Mouse (Mus musculus): ENCODE results near the gene Tnfrsf1a. TPM values are rescaled to one million over a fixed set of nuclear protein-coding genes. Genes with fewer than 3 reads are reported as not detected.

Gene Tnfrsf1a
- total RNA-seq, 1 experiment from 2014 or later, result 220 TPM

- DNase-seq, result peak; percentile 58
These were observed 36.2 kb downstream of the Tnfrsf1a start for GRCm38 (mm10) chr6:125385066-125385974.

- DNase-seq, result no peak
These were observed 36.9 kb downstream of the Tnfrsf1a start for GRCm38 (mm10) chr6:125386080-125386479.

DNA sequence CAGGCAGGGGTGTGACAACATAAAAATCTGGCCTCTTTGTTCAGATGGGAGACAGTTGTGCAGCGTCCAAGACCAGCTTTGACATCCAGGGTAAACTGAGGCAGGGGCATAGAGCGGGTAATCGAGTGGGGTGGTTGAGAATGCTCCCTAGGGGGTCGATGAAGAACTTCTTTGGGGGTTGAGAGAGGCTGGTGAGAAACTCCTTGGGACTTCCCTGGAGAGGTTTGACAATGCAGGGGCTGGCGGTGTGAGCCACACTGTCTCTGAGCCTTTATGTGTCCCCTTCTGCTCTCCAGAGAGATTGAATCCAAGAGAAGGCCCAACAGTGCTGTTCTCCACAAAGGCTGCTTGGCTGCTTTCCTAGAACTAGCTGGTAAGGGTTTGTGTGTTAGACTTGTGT lies 40.7 kb downstream of the Tnfrsf1a start:
- DNase-seq, result no peak

GRCm38 (mm10) chr6:125405461-125406382 lies 56.6 kb downstream of the Tnfrsf1a start:
- DNase-seq, result no peak

DNA sequence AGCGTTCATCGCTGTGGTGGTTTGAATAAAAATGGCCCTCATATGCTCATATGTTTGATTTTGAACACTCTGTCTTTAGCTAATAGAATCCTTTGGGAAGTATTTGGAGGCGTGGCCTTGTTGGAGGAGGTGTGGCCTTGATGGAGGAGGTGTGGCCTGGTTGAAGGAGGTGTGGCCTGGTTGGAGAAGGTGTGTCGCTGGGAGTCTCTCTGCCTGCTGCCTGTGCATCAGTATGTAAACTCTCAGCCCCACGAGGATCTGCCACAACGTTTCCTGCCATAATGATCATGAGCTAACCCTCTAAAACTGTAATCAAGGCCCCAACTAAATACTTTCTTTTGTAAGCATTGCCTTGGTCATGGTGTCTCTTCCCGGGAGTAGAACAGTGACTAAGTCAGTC lies 58.1 kb downstream of the Tnfrsf1a start:
- DNase-seq, result no peak

DNA sequence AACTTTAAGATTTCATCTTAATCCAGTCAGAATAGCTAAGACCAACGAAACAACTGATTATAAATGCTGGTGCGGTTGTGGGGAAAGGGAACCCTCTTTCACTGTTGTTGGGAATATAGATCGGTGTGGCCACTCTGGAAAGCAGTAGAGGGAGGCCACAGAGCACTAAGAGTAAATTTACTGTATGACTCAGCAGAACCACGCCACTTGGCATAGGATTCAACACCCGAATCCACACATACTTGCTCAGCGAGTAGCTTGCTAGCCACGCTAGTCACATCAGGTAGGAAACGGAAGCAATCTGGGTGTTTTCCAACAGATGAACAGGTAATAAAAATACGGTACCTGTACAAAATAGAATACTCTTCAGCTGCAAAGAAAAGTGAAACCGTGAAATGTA lies 58.5 kb downstream of the Tnfrsf1a start:
- no peak for DNase-seq

GRCm38 (mm10) chr6:125410551-125410950 lies 61.4 kb downstream of the Tnfrsf1a start:
- no peak for DNase-seq

DNA sequence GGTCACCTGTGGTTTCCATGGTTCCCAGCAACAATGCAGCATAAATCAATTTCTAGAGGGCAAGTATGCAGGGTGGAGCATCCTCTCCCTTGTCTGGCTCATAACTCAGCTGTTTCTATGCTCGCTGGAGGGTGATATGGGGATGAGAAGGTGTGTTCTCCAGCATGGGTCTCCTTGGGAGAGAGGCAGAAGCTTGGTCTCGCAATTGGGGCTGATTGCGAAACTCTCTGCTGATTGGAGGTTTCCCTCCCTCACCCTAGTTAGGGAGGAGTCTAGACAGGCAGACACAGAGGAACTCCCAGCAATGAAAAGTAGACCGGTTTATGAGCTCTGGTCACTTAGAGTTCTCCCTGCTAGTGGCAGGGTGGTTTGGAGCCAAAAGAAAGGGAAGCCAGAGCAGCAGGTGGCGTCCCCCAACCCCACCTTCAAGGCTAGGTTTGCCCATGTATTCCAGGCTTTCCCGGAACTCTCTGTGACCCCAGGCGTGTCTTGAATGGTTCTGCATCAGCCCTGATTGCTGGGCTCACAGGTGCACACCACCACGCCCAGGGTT lies 61.9 kb downstream of the Tnfrsf1a start:
- DNase-seq, result peak; percentile 51

DNA sequence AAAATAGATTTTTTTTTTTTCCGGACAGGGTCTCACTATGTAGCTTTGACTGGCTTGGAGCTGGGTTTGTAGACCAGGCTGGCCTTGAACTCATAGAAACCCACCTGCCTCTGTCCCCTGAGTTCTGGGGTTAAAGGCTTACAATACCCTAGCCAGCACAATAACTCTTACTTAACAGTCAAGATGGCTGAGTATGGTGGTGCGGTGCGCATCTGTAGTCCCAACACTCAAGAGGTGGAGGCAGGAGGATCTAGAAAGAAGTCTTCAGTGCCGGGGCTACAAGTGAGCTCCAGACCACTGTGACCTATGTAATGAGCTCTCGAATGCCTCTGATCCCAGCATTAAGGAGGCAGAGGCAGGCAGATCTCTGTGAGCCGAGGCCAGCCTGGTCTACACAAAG lies 62.5 kb downstream of the Tnfrsf1a start:
- no peak for DNase-seq

Other genes starting within 250 kb of the Tnfrsf1a start
- 47.0 and 53.7 TPM in 2 replicates for gene Nop2, start 217.5 kb upstream of the Tnfrsf1a start, total RNA-seq (2021)
- 18.6 and 25.0 TPM in 2 replicates for gene Iffo1, start 204.1 kb upstream of the Tnfrsf1a start, total RNA-seq (2021)
- gene Gapdh, start 182.9 kb upstream of the Tnfrsf1a start, total RNA-seq (2021), result 1,705 and 1,924 TPM in 2 replicates
- gene Ncapd2, start 157.7 kb upstream of the Tnfrsf1a start, total RNA-seq (2021), result 43.2 and 45.2 TPM in 2 replicates
- 222 and 232 TPM in 2 replicates for gene Mrpl51, start 157.6 kb upstream of the Tnfrsf1a start, total RNA-seq (2021)
- 31.8 and 42.6 TPM in 2 replicates for gene Vamp1, start 133.8 kb upstream of the Tnfrsf1a start, total RNA-seq (2021)
- gene Tapbpl, start 117.5 kb upstream of the Tnfrsf1a start, total RNA-seq (2021), result 12.6 and 14.0 TPM in 2 replicates
- 0.93 and 6.9 TPM in 2 replicates for gene Cd27, start 112.4 kb upstream of the Tnfrsf1a start, total RNA-seq (2021)
- not detected in 2 replicates for gene Tuba3a, start 63.3 kb upstream of the Tnfrsf1a start, total RNA-seq (2021)
- gene Ltbr, start 35.5 kb upstream of the Tnfrsf1a start, total RNA-seq (2021), result 68.7 and 70.0 TPM in 2 replicates
- 1.0 and 1.9 TPM in 2 replicates for gene Scnn1a, start 28.7 kb upstream of the Tnfrsf1a start, total RNA-seq (2021)
- 0.38 and 0.52 TPM in 2 replicates for gene Plekhg6, start 31.4 kb downstream of the Tnfrsf1a start, total RNA-seq (2021)
- 135 and 148 TPM in 2 replicates for gene Cd9, start 145.4 kb downstream of the Tnfrsf1a start, total RNA-seq (2021)
- 18.5 and 30.6 TPM in 2 replicates for gene Vwf, start 197.4 kb downstream of the Tnfrsf1a start, total RNA-seq (2021)